Comparison of ENCODE assay signal across 8 mouse cellular contexts in genomic region chr1:167308261-167309054, GRCm38 (mm10). TPM values are rescaled to one million over a fixed set of nuclear protein-coding genes. Genes with fewer than 3 reads are reported as not detected.
DNase-seq lines count a peak whose midpoint lies in the region; ATAC-seq and TF ChIP-seq lines count a peak whose summit lies in the region.

Gene Tmco1, plus strand, starts transcription at chr1:167308378.

- TF ChIP-seq EP300 in CH12.LX (IDR thresholded peaks at IDR 0.05; ENCODE audit: low read length), result no peak
- peak; percentile 89; the same call in 1 of the 2 replicates for TF ChIP-seq EP300 in heart, postnatal 0 days (IDR thresholded peaks at IDR 0.05; ENCODE audit: low read depth)

- dilution Hi-C loops in CH12.LX (cut with MboI; ENCODE audit: extremely low pct_ligation_motif_present, extremely low pct_unique_long_range_greater_than_20kb, low sequenced_read_pairs), result no loop called here

- TF ChIP-seq CTCF in CH12.LX (conservative IDR thresholded peaks at IDR 0.05 in 1 of 2, IDR thresholded peaks at IDR 0.05 in 1 of 2; ENCODE audit: low read depth in 2 of 2, low read length in 2 of 2), result no peak
- TF ChIP-seq CTCF in heart, postnatal 0 days (IDR thresholded peaks at IDR 0.05; ENCODE audit: low read depth), result no peak
- TF ChIP-seq CTCF in testis, adult 2 months (IDR thresholded peaks at IDR 0.05; ENCODE audit: control insufficient read depth, insufficient read depth, insufficient replicate concordance, low read depth, low read length), result 0 out of 2 replicates have a peak, but pooled peaks have one; percentile 2

- H3K36me3 ChIP-seq in CH12.LX (replicated peaks in 1 of 2; ENCODE audit: control insufficient read depth in 1 of 2, insufficient read depth in 1 of 2, low read length in 1 of 2), result peaks cover 3 to 26% of the 10 kb centered on the region in 2 experiments
- peaks cover 11% of the 10 kb centered on the region for H3K36me3 ChIP-seq in forebrain, embryonic 12.5 days (replicated peaks)
- peaks cover 20% of the 10 kb centered on the region; the same call in 1 of the 2 replicates for H3K36me3 ChIP-seq in heart, postnatal 0 days (replicated peaks; ENCODE audit: control insufficient read depth, insufficient read depth, low read length)
- H3K36me3 ChIP-seq in liver, embryonic 16.5 days (ENCODE audit: control insufficient read depth, insufficient read depth), result peaks cover 4% of the 10 kb centered on the region; the same call in 1 of the 2 replicates
- peaks cover 16% of the 10 kb centered on the region for H3K36me3 ChIP-seq in neural tube, embryonic 13.5 days
- H3K36me3 ChIP-seq in testis, adult 2 months (ENCODE audit: control insufficient read depth, insufficient read depth, low read length), result no peaks in the 10 kb centered on the region

- peaks cover 8% of the 10 kb centered on the region for H3K79me2 ChIP-seq in CH12.LX (replicated peaks; ENCODE audit: control insufficient read depth, extremely low read depth, insufficient read depth, poor library complexity, severe bottlenecking)

- peak within 1 kb of the TSS; percentile 73 for H3K27ac ChIP-seq in CH12.LX (ENCODE audit: insufficient read depth, low read depth)
- peak within 1 kb of the TSS; percentile 95 for H3K27ac ChIP-seq in forebrain, embryonic 12.5 days
- peak within 1 kb of the TSS; percentile 91 for H3K27ac ChIP-seq in heart, postnatal 0 days (ENCODE audit: low read depth)
- H3K27ac ChIP-seq in liver, embryonic 16.5 days (ENCODE audit: low read length), result peak within 1 kb of the TSS; percentile 91
- H3K27ac ChIP-seq in neural tube, embryonic 13.5 days (replicated peaks), result peak within 1 kb of the TSS; percentile 92
- H3K27ac ChIP-seq in testis, adult 2 months (ENCODE audit: control insufficient read depth, insufficient read depth, low read depth, low read length), result peak within 1 kb of the TSS; percentile 100

- no peaks in the 10 kb centered on the region for H3K9me3 ChIP-seq in CH12.LX (replicated peaks; ENCODE audit: low read length)
- no peaks in the 10 kb centered on the region for H3K9me3 ChIP-seq in forebrain, embryonic 12.5 days
- H3K9me3 ChIP-seq in heart, postnatal 0 days (replicated peaks; ENCODE audit: control insufficient read depth, low read length), result no peaks in the 10 kb centered on the region
- H3K9me3 ChIP-seq in liver, embryonic 16.5 days (replicated peaks; ENCODE audit: control insufficient read depth, low read length), result no peaks in the 10 kb centered on the region
- no peaks in the 10 kb centered on the region for H3K9me3 ChIP-seq in neural tube, embryonic 13.5 days

- H3K4me1 ChIP-seq in CH12.LX (ENCODE audit: control insufficient read depth in 1 of 2, insufficient read depth in 2 of 2), result peaks cover 0 to 30% of the 10 kb centered on the region in 2 experiments; a peak in 2 of 4 replicates
- H3K4me1 ChIP-seq in forebrain, embryonic 12.5 days, result peaks cover 17% of the 10 kb centered on the region
- H3K4me1 ChIP-seq in heart, postnatal 0 days (ENCODE audit: control insufficient read depth, insufficient read depth), result peaks cover 6% of the 10 kb centered on the region
- H3K4me1 ChIP-seq in liver, embryonic 16.5 days (ENCODE audit: control insufficient read depth, low read depth, low read length), result peaks cover 19% of the 10 kb centered on the region
- H3K4me1 ChIP-seq in neural tube, embryonic 13.5 days (replicated peaks), result peaks cover 16% of the 10 kb centered on the region
- H3K4me1 ChIP-seq in testis, adult 2 months (ENCODE audit: control insufficient read depth, insufficient read depth, low read length), result no peaks in the 10 kb centered on the region; the same call in 1 of the 2 replicates

- under 1% methylated on average over 82 of the region's 82 CpGs for WGBS in forebrain, embryonic 12.5 days
- WGBS in heart, postnatal 0 days, result under 1% methylated on average over 80 of the region's 82 CpGs
- WGBS in liver, embryonic 16.5 days (ENCODE audit: insufficient replicate concordance), result under 1% methylated on average over 82 of the region's 82 CpGs
- WGBS in neural tube, embryonic 13.5 days, result under 1% methylated on average over 82 of the region's 82 CpGs

- peak; percentile 96 for TF ChIP-seq POLR2A in CH12.LX (IDR thresholded peaks at IDR 0.05; ENCODE audit: low read depth, low read length)
- peak; percentile 99 for TF ChIP-seq POLR2A in testis, adult 2 months (IDR thresholded peaks at IDR 0.05; ENCODE audit: control insufficient read depth, low read depth, low read length)

- H3K9ac ChIP-seq in CH12.LX (ENCODE audit: insufficient read depth, low read depth), result peak within 1 kb of the TSS; percentile 99
- peak within 1 kb of the TSS; percentile 83 for H3K9ac ChIP-seq in forebrain, embryonic 12.5 days
- peak within 1 kb of the TSS; percentile 94 for H3K9ac ChIP-seq in heart, postnatal 0 days (replicated peaks; ENCODE audit: low read depth, low read length)
- peak within 1 kb of the TSS; percentile 99 for H3K9ac ChIP-seq in liver, embryonic 16.5 days (ENCODE audit: low read depth, low read length)
- peak within 1 kb of the TSS; percentile 91 for H3K9ac ChIP-seq in neural tube, embryonic 13.5 days

- in situ Hi-C loops in CH12.LX (cut with MboI; ENCODE audit: low pct_ligation_motif_present, low pct_unique_long_range_greater_than_20kb, low sequenced_read_pairs), result no loop called here

- peak; percentile 97 for ATAC-seq in forebrain, embryonic 12.5 days (ENCODE audit: low FRiP score)
- ATAC-seq in heart, postnatal 0 days (ENCODE audit: insufficient read depth, low read depth), result peak; percentile 98
- peak; percentile 97 for ATAC-seq in liver, embryonic 16.5 days (ENCODE audit: low read depth)
- ATAC-seq in neural tube, embryonic 13.5 days (ENCODE audit: low read depth), result peak; percentile 98

- no peaks in the 10 kb centered on the region for H3K27me3 ChIP-seq in CH12.LX (replicated peaks)
- H3K27me3 ChIP-seq in forebrain, embryonic 12.5 days, result no peaks in the 10 kb centered on the region
- no peaks in the 10 kb centered on the region for H3K27me3 ChIP-seq in heart, postnatal 0 days (ENCODE audit: control insufficient read depth, insufficient read depth, low read length)
- no peaks in the 10 kb centered on the region for H3K27me3 ChIP-seq in liver, embryonic 16.5 days (ENCODE audit: control insufficient read depth, insufficient read depth, low read depth, low read length)
- no peaks in the 10 kb centered on the region for H3K27me3 ChIP-seq in neural tube, embryonic 13.5 days
- no peaks in the 10 kb centered on the region for H3K27me3 ChIP-seq in testis, adult 2 months (ENCODE audit: control insufficient read depth, insufficient read depth, low read length)

- H3K4me3 ChIP-seq in CH12.LX (replicated peaks in 1 of 3; ENCODE audit: low read depth in 2 of 3, low read length in 2 of 3, poor library complexity in 1 of 3), result peak within 1 kb of the TSS; percentile 92 to 99 (median 97)
- H3K4me3 ChIP-seq in forebrain, embryonic 12.5 days (replicated peaks), result peak within 1 kb of the TSS; percentile 74
- H3K4me3 ChIP-seq in heart, postnatal 0 days (ENCODE audit: low read depth, low read length), result peak within 1 kb of the TSS; percentile 64
- peak within 1 kb of the TSS; percentile 96 for H3K4me3 ChIP-seq in liver, embryonic 16.5 days (ENCODE audit: low read depth, low read length)
- H3K4me3 ChIP-seq in neural tube, embryonic 13.5 days, result peak within 1 kb of the TSS; percentile 68
- peak within 1 kb of the TSS; percentile 98 for H3K4me3 ChIP-seq in testis, adult 2 months (ENCODE audit: control insufficient read depth, low read depth, low read length)

- peak; percentile 96 for DNase-seq in CH12.LX (ENCODE audit: extremely low read depth)
- peak; percentile 94 for DNase-seq in c-Kit-positive CD71-positive TER-119-negative erythroid progenitor cells, embryonic 14.5 days (ENCODE audit: low read depth)
- peak; percentile 93 for DNase-seq in heart, postnatal 0 days (ENCODE audit: low spot score)
- peak; percentile 99 for DNase-seq in kidney, postnatal 4 days

- peak within 1 kb of the TSS; percentile 97 for H3K4me2 ChIP-seq in CH12.LX (ENCODE audit: insufficient read depth, low read depth, poor library complexity, severe bottlenecking)
- peak within 1 kb of the TSS; percentile 76 for H3K4me2 ChIP-seq in forebrain, embryonic 12.5 days
- H3K4me2 ChIP-seq in heart, postnatal 0 days (ENCODE audit: low read depth, low read length), result peak within 1 kb of the TSS; percentile 79
- peak within 1 kb of the TSS; percentile 92 for H3K4me2 ChIP-seq in liver, embryonic 16.5 days (ENCODE audit: low read depth, low read length)
- peak within 1 kb of the TSS; percentile 78 for H3K4me2 ChIP-seq in neural tube, embryonic 13.5 days

- TF ChIP-seq RAD21 in CH12.LX (IDR thresholded peaks at IDR 0.05; ENCODE audit: low read depth, low read length), result no peak

TF ChIP-seq in CH12.LX, 34 proteins besides CTCF, POLR2A, EP300 and RAD21 (continues in another document):
- peak; percentile 79 for TF ChIP-seq MAX (IDR thresholded peaks at IDR 0.05; ENCODE audit: low read length)
- no peak for TF ChIP-seq ZC3H11A (IDR thresholded peaks at IDR 0.05; ENCODE audit: low read depth, low read length)
- peak; percentile 50; the same call in 1 of the 2 replicates for TF ChIP-seq GABPA (IDR thresholded peaks at IDR 0.05; ENCODE audit: insufficient replicate concordance, low read depth, low read length)
- no peak for TF ChIP-seq JUND (conservative IDR thresholded peaks at IDR 0.05; ENCODE audit: low read depth, low read length)
- peak; percentile 83 for TF ChIP-seq NRF1 (IDR thresholded peaks at IDR 0.05; ENCODE audit: low read depth, low read length)
- no peak for TF ChIP-seq MAFK (IDR thresholded peaks at IDR 0.05; ENCODE audit: insufficient replicate concordance, low read length)
- TF ChIP-seq SIN3A (IDR thresholded peaks at IDR 0.05; ENCODE audit: low read length), result peak; percentile 97
- TF ChIP-seq USF2 (conservative IDR thresholded peaks at IDR 0.05; ENCODE audit: low read depth, low read length), result no peak
- peak; percentile 66; the same call in 1 of the 2 replicates for TF ChIP-seq MEF2A (IDR thresholded peaks at IDR 0.05; ENCODE audit: borderline replicate concordance, low read depth, low read length)
- TF ChIP-seq NELFE (IDR thresholded peaks at IDR 0.05; ENCODE audit: low read depth, low read length), result peak; percentile 92
- peak; percentile 86 for TF ChIP-seq ZMIZ1 (IDR thresholded peaks at IDR 0.05; ENCODE audit: low read depth, low read length)
- no peak for TF ChIP-seq BHLHE40 (IDR thresholded peaks at IDR 0.05; ENCODE audit: low read depth, low read length)

RNA-seq across cellular contexts. Expression of gene Tmco1, which starts in this region (rescaled TPM):
- total RNA-seq in CH12.LX (2012; rRNA removed) (80.6 and 87.0 TPM in 2 replicates), CH12.LX (2014; rRNA removed) (153 and 168 TPM in 2 replicates)
- 92.8 and 127 TPM in 2 replicates for polyA plus RNA-seq in CH12.LX (2012; ENCODE audit: insufficient read length, low read depth)
- 68.3 and 70.9 TPM in 2 replicates for polyA plus RNA-seq in forebrain, embryonic 12.5 days (2016; fragmentation: Nextera tagmentation; extraction: Ambion mirVana)
- total RNA-seq in heart, postnatal 0 days (2014; rRNA removed; ENCODE audit: low replicate concordance), result 68.1 and 113 TPM in 2 replicates
- polyA plus RNA-seq in heart, postnatal 0 days (2015; fragmentation: Nextera tagmentation; extraction: Ambion mirVana), result 86.6 and 96.7 TPM in 2 replicates
- polyA plus RNA-seq in liver, embryonic 16.5 days (2015; fragmentation: Nextera tagmentation; extraction: Ambion mirVana), result 57.3 and 61.3 TPM in 2 replicates
- 80.0 and 81.1 TPM in 2 replicates for polyA plus RNA-seq in neural tube, embryonic 13.5 days (2015; fragmentation: Nextera tagmentation; extraction: Ambion mirVana)
- 27.7 and 34.0 TPM in 2 replicates for polyA plus RNA-seq in testis, adult 2 months (2012; rRNA removed)

Comparison
In these comparisons a context has a peak if more than half of its experiments do, and no peak if none do; other contexts are left out.
1. Peak in every context shown above with its lines: DNase-seq, ATAC-seq, H3K4me3 ChIP-seq and H3K27ac ChIP-seq.